Mouse (Mus musculus) cerebellum, postnatal 36 days (tissue): ENCODE data around the gene Vmn1r91.
"Not testable (repeated sequence)": the region's sequence is repeated elsewhere in the genome, so short reads cannot be mapped to it uniquely, and the experiment has no call there.

Source experiments
- DNase-seq, 2 experiments: peaks; one replicate each; pipeline ENCODE4 v3.0.0; 2021 to 2022; ENCODE audit warnings: mixed read lengths in 2 of 2

Vmn1r91 gene

GRCm38 (mm10) chr7:20099380-20099779 is at the start of gene Vmn1r91:
Vmn1r91 (plus strand) TSS chr7:20099680.
- not testable (repeated sequence) for DNase-seq

- not testable (repeated sequence) for DNase-seq
Measured at GRCm38 (mm10) chr7:20064100-20064499, 35.4 kb upstream of the Vmn1r91 start.

DNA sequence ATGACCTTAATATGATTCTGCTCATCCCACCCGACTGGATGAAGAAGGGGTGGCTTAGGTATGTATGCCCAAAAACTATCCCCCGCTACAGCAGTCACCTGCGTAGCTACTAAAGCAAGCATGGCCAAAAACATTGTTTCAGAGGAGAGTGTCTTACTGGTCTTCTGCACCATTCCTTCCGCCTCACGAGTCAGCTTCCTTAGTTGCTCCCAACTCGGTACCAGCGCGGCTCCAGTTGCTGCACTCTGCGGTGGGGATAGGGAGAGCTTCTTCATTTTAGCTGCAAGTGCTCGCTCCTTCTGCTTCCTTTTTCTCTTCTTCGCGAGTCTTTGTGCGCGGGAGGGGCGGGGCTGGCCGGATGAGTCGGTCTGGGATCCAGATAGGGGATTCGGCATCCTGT is 21.4 kb upstream of the Vmn1r91 start:
- not testable (repeated sequence) for DNase-seq

- DNase-seq: not testable (repeated sequence)
Measured at GRCm38 (mm10) chr7:20122479-20122878, 23.0 kb downstream of the Vmn1r91 start, which contains the start of gene Gm16442. Gm16442 (minus strand) TSS chr7:20122579.

GRCm38 (mm10) chr7:20138988-20139387 is 39.5 kb downstream of the Vmn1r91 start, which contains the start of gene Vmn1r93:
Vmn1r93 (minus strand) TSS chr7:20139088.
- DNase-seq: not testable (repeated sequence)
